Mouse (Mus musculus) cerebellum, postnatal 14 days (tissue): ENCODE measurements at regions not wholly inside any gene's neighbourhood (a gene's known extent, or its start where the extent isn't known, plus 50 kb on each side); places are given as distances from the start of the nearest gene placed in this dataset.

Experiments
- DNase-seq, 2 experiments: peaks; one replicate each; pipeline ENCODE4 v3.0.0; 2021; ENCODE audit warnings: mixed read lengths in 2 of 2

GRCm38 (mm10) chr7:135823884-135824750 lies 108.0 kb upstream of the Mki67 start:
- no peak for DNase-seq

- no peak for DNase-seq
These were observed 113.1 kb upstream of the Mki67 start for GRCm38 (mm10) chr7:135829246-135829645.

- no peak for DNase-seq
These were observed 117.3 kb upstream of the Mki67 start for GRCm38 (mm10) chr7:135833425-135833824.

GRCm38 (mm10) chr7:135836808-135837733 lies 120.9 kb upstream of the Mki67 start:
- peak; percentile 86 to 89 for DNase-seq

GRCm38 (mm10) chr7:135844018-135844417 lies 127.9 kb upstream of the Mki67 start:
- DNase-seq = no peak

DNA sequence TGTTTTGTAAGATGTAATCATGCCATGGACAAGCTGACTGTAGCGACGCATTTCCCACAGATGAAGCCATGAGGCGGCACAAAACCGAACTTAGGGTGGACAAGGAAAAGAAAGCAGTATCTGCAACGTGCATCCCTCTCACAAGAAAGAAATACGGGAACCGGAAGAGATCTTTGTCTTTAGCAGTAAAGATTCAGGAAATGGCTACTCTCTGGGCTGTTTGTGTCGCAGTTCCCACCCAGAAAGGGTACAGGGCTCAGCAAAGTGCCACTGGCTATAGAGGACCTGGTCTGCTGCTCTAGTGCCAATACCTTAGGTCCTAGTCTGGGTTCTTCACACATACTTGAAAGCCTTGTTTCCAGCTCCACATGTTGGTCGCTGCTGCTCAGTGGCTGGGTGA lies 131.1 kb upstream of the Mki67 start:
- no peak for DNase-seq

- no peak for DNase-seq
These were observed 132.0 kb upstream of the Mki67 start for GRCm38 (mm10) chr7:135848170-135848569.

DNA sequence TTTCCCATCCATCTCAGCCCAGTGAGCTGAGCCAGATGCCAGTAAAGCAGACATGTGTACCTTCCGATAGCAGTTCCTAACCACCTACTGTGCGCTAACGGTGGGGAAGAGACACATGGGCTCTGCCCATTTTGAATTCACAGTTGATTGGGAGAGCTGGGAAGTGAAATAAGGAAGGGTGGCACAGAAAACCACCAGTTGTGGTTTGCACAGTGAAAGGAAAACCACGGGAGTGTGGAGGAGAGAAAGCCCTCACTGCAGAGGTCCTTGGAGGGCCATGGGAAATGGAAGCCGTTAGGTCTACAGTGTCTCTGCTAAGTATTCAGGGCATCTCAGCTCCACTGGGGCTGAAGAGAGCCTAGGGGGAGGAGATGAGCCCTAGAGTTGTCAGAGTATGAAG lies 132.7 kb upstream of the Mki67 start:
- no peak for DNase-seq

- DNase-seq = peak; percentile 37 to 45
These were observed 137.1 kb upstream of the Mki67 start for GRCm38 (mm10) chr7:135853127-135853813.

DNA sequence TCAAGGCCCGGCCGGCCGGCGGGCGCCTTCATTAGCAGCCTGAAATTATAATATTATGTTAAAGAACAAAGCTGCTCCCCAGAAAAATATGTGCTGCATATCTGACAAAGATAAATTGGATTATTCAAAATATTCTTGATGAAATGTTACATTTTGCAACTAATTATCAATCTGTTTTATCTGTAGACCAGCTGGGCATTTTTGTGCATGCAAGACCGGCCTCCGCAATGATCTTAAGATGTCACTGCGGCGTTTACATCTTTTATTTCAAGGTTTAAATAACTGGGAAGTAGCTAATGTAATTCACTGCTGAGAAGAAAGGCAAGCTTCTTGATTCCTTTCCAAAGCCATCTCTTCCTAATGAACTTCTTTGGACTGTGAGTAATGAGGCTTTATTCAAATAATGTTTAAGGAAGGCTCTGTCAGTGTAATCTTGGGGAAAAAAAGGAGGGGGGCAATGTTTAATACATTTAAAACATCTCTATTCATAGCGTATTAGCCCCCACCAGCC lies 137.7 kb upstream of the Mki67 start:
- DNase-seq = no peak

GRCm38 (mm10) chr7:135860288-135860687 lies 144.1 kb upstream of the Mki67 start:
- DNase-seq = no peak

DNA sequence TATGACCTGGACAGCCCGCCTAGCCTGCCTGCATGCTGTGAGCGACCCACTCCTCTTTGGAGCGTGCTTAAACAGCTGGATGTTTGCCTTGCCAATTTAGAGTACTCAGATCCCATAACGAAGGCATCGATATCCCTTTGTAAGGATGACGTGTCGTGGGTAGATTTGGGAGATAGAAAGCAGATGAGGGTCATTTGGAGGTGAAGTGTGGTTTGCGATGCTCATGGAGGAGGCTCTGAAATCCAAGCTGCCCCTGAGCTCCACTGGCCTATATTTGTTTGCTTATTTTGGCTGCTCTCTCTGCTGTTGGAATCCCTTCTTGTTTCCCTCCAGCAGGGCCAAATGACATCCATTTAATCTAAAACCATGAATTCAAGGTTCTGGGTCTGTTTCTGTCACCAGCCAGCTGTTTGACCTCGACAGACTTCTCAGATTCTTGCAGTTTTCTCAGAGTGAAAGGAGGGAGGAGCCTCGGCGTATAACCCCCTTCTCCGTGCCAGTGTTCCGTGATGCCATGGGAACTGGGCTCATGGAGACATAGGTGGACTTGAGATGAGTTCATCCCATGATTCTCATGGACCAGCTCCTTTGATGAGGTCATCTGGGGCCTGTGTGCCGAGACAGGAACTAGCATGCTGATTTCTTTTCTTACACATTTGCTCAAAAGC lies 144.7 kb upstream of the Mki67 start:
- no peak for DNase-seq

DNA sequence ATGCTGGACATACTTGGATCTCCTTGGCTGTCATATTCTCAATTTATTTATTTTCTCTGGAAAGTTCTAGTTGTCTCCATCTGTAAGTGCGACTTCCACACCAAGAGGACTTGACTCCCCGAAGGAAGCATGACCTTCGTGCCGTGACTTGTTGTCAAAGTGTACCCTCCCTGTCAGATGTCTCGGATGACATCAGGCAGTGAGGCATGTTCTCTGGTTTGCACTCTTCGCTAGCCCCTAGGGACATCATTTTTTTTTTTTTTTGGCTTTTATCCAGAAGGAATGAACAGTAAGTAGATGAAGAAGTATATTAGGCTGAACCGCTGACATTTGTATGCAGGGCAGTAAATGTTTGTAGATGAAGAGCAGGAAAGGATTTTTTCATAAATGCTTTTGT lies 145.2 kb upstream of the Mki67 start:
- DNase-seq = no peak

DNA sequence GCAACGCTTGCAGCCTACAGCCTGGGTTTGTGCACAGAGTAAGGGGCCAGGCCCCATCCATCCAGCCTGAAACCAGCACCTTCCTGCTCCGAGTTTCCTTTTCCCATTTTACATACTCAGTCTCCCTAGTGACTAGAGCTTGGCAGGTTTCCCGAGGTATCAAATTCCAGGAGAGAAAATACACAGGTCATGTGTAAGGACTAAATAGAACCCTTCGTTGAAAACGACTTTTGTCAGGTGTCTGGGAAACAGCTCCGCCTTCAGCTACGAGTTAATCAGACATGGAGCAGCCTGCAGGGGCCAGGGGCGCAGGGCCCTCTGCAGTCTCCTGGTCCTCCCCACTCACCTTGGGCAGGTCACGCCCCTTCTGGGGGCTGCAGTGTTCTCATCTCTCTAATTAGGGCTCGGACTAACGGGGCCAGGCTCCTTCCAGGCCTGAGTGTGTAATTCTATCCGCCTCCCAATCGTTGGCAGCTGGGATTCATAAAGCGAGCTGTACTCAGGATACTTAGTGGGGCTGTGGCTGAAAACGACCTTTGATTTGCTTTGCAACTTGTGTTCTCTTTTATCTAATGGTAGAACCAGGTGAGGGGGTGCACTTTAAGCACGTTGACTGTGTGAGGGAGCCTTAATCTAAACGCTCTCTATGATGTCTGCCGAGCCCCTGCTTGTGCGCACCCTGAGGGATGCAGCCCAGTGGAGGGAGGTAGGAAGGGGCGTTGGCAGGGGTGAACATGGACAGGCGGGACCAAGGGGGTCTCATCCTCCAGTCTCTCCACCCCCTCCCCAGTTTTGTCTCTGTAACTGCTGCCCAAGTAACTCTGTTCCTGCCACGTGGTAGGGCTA lies 147.6 kb upstream of the Mki67 start:
- DNase-seq = no peak

GRCm38 (mm10) chr7:135870981-135871380 lies 154.8 kb upstream of the Mki67 start:
- DNase-seq = no peak

GRCm38 (mm10) chr7:135877091-135877874 lies 161.1 kb upstream of the Mki67 start:
- DNase-seq = peak; percentile 15 to 23

DNA sequence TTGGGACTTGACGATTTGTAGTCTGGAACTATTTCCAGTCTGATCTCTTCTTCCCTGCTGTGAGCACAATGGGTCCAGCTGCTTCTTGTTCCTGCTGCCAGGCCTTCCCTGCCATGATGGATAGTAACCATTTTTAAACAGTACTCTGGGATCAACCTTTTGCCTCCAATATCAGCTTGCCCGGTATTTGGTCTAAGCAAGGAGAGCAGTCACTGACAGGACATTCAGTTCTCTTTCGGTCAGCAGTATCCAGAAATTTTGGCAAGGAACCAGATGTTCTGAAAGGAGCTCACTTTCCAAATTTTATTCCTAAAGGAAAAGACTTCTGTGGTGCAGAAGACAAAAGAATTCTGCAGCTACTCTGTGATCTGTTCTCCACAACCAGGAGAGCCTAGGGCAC lies 162.6 kb upstream of the Mki67 start:
- DNase-seq = peak; percentile 17 to 46

GRCm38 (mm10) chr7:135880446-135880845 lies 164.3 kb upstream of the Mki67 start:
- no peak for DNase-seq

GRCm38 (mm10) chr7:135882306-135882705 lies 166.1 kb upstream of the Mki67 start:
- DNase-seq = no peak

- DNase-seq = no peak
These were observed 172.4 kb upstream of the Mki67 start for GRCm38 (mm10) chr7:135888598-135888997.
